Mouse (Mus musculus): ENCODE data around the gene Habp4. TPM values are rescaled to one million over a fixed set of nuclear protein-coding genes. Genes with fewer than 3 reads are reported as not detected.
A peak's percentile ranks its signal among the peaks of the same experiment; 100 is the strongest.

Gene Habp4
- polyA plus RNA-seq, 1 experiment from 2014 or later = 20.6 TPM

DNA sequence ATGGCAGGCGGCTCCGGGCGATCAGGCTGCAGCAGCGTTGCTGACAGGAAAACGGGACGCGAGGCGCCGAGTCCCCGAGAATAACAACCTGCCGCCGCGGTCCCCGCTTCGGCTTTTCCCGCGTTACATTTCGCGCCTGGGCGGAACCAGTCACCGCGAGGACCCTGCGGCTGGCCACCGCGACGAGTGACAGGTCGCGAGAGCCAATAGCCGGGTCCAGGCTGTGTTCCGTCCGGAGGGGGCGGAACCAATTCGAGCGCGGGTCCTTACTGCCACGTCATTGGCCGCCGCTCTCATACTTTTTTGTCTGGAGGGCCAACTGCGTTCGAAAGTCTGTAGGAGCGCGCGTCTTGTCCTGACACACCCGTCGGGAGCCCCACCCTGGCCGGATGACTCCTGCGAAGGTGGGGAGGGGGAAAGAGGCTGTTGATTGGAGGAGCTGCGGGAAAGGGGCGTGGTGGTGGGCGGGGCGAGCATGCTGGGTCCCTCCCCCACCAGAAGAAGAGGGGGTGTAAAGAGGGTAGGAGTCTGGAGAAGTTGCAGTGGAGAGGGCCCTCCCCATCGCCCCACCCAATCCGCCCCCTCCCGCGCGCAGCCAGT is 8.4 kb upstream of the Habp4 start, which contains the start of gene Zfp367:
Gene Zfp367, minus strand, starts transcription at position 120 of the 600 bp plus-strand sequence.
- under 1% methylated on average over 52 of the region's 56 CpGs for WGBS
- H3K4me1 ChIP-seq = peaks cover 25% of the 10 kb centered on the region
- peak; percentile 97 for ATAC-seq (ENCODE audit: low FRiP score)
- peak within 1 kb of the TSS; percentile 89 for H3K4me2 ChIP-seq
- no peaks in the 10 kb centered on the region for H3K9me3 ChIP-seq
- peak within 1 kb of the TSS; percentile 95 for H3K4me3 ChIP-seq (replicated peaks)
- no peaks in the 10 kb centered on the region for H3K36me3 ChIP-seq (replicated peaks)
- peak within 1 kb of the TSS; percentile 94 for H3K27ac ChIP-seq
- peak within 1 kb of the TSS; percentile 86 for H3K9ac ChIP-seq
- H3K27me3 ChIP-seq = no peaks in the 10 kb centered on the region

DNA sequence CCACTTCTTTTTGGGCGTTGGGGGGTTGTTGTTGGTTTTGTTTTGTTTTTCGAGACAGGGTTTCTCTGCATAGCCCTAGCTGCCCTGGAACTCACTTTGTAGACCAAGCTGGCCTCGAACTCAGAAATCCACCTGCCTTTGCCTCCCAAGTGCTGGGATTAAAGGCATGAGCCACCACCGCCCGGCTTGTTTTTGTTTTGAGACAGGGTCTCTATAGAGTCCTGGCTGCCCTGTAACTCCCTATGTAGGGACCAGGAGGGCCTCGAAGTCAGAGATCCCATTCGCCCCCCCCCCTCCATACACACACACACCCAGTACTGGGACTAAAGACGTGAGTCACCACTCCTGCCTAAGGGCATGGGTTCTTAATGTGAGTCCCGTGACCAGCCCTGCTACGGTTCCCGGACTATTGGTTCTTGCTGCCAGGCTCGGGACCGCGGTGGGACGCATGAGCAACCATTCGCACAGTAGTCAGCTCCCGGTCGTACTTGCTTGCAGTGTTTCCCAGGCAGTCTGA is 7.8 kb upstream of the Habp4 start:
- H3K4me3 ChIP-seq (replicated peaks) = peak overlapping the region; percentile 95
- 0 out of 2 replicates have a peak overlapping the region, but pooled peaks have one; percentile 3 for H3K27ac ChIP-seq
- H3K9ac ChIP-seq = peak overlapping the region; percentile 36
- no peaks in the 10 kb centered on the region for H3K9me3 ChIP-seq
- no peaks in the 10 kb centered on the region for H3K27me3 ChIP-seq
- no peaks in the 10 kb centered on the region for H3K36me3 ChIP-seq (replicated peaks)
- WGBS = 1% methylated on average over 18 of the region's 18 CpGs
- peak overlapping the region; percentile 89 for H3K4me2 ChIP-seq
- ATAC-seq (ENCODE audit: low FRiP score) = peak; percentile 32
- H3K4me1 ChIP-seq = peaks cover 23% of the 10 kb centered on the region

DNA sequence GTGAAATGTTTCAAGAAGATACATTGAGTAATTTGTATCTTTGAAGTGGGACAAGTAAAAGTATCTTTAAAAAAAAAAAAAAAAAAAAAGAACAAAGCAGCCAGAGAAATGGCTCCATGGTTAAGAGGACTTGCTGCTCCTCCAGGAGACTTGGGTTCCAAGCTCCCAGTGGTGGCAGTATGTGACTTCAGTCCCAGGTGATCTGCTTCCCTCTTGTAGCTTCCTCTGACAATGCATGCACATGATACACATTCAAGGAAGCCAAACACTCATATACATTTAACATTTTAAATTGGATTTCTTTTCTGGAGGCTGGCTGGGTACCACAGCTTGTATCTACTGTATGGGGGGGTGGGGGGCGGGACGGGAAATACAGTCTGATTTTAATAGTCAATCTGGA is 7.0 kb upstream of the Habp4 start:
- Histone ChIP-seq H3K27me3 (no peaks in the 10 kb centered on the region), H3K36me3 (replicated peaks) (no peaks in the 10 kb centered on the region), H3K4me3 (replicated peaks) (no peak overlapping the region), H3K4me2 (no peak overlapping the region), H3K4me1 (peaks cover 22% of the 10 kb centered on the region), H3K27ac (no peak overlapping the region), H3K9ac (no peak overlapping the region), H3K9me3 (no peaks in the 10 kb centered on the region)
- 59% methylated on average over 2 of the region's 2 CpGs for WGBS
- ATAC-seq (ENCODE audit: low FRiP score) = no peak

DNA sequence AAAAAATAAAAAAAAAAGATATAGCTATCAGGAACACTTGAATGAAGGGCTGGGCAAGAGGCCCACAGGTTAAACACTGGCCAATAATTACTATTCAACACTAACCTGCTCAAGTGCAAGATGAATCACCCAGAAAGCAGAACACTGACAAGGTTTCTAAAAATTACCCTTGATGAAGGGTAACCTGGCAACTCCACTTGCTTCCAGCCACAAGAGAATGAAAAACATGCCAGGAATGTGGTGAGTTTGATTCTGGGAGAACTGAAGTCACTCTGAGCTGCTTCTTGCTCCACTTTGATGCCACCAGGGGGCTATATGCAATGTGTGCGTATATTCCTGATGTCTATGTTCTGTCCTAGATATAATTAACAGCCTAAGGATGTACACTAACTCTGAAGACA is 6.5 kb upstream of the Habp4 start:
- WGBS = 10% methylated on average over 1 of the region's 1 CpGs

DNA sequence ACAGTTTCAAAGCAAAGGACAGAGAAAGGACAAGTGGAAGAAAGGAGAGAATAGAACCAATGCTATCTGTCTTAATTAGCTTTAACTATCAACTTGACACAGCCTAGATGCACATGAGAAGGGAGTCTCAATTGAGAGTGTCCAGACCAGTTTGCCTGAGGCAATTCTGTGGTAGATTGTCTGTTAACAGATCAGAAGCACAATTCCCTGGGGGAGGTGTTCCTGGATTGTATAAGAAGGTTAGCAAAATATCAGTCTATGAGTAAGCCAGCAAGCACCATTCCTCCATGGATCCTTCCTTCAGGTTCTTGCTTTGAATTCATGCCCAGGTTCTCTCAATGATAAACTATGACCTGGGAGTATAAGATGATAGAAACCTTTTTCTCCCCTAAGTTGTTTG is 4.7 kb upstream of the Habp4 start:
- ATAC-seq (ENCODE audit: low FRiP score) = no peak
- H3K4me2 ChIP-seq = no peak overlapping the region
- no peak overlapping the region for H3K4me3 ChIP-seq (replicated peaks)
- H3K4me1 ChIP-seq = peaks cover 4% of the 10 kb centered on the region; the same call in 1 of the 2 replicates
- no peaks in the 10 kb centered on the region for H3K36me3 ChIP-seq (replicated peaks)
- peaks cover 6% of the 10 kb centered on the region; the same call in 1 of the 2 replicates for H3K27me3 ChIP-seq
- H3K27ac ChIP-seq = no peak overlapping the region
- H3K9ac ChIP-seq = no peak overlapping the region
- no peaks in the 10 kb centered on the region for H3K9me3 ChIP-seq

More for the DNA sequence above, 6.5 kb upstream of the Habp4 start:
- peaks cover 2% of the 10 kb centered on the region; the same call in 1 of the 2 replicates for H3K27me3 ChIP-seq
- H3K4me3 ChIP-seq (replicated peaks) = no peak overlapping the region
- H3K4me2 ChIP-seq = no peak overlapping the region
- no peak overlapping the region for H3K27ac ChIP-seq
- peaks cover 17% of the 10 kb centered on the region for H3K4me1 ChIP-seq
- H3K9me3 ChIP-seq = no peaks in the 10 kb centered on the region
- ATAC-seq (ENCODE audit: low FRiP score) = no peak
- no peak overlapping the region for H3K9ac ChIP-seq
- H3K36me3 ChIP-seq (replicated peaks) = no peaks in the 10 kb centered on the region

DNA sequence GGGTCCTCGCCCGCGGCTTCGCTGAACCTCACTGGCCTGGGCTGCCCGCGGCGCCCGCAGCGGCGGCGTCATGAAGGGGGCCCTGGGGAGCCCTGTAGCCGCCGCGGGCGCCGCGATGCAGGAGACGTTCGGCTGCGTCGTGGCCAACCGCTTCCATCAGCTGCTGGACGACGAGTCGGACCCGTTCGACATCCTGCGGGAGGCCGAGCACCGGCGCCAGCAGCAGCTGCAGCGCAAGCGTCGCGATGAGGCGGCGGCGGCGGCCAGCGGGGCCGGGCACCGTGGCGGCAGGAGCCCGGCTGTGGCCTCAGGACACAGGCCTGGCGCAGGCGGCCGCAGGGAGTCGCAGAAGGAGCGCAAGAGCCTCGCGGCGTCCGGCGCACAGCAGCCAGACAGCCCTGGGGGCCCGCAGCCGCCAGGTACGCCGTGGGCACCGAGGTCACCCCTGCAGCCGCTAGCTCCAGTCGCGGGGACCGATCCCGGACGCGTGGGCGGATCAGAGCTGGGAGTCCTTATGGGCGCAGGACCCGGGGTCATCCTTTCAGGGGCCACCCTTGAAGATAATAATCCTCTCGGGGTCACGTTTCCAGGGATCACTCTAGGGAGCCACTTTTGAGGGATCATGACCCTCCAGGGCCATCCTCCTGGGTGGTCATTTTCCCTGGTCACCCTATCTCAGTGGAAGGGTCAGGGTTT is 440 bp downstream of the Habp4 start:
- H3K27ac ChIP-seq = peak overlapping the region; percentile 78
- no peaks in the 10 kb centered on the region for H3K36me3 ChIP-seq (replicated peaks)
- no peaks in the 10 kb centered on the region; the same call in 1 of the 2 replicates for H3K9me3 ChIP-seq
- 0% methylated on average over 69 of the region's 71 CpGs for WGBS
- peak; percentile 80 for ATAC-seq (ENCODE audit: low FRiP score)
- peak overlapping the region; percentile 85 for H3K9ac ChIP-seq
- peak overlapping the region; percentile 79 for H3K4me3 ChIP-seq (replicated peaks)
- peaks cover 15% of the 10 kb centered on the region for H3K4me1 ChIP-seq
- peaks cover 16% of the 10 kb centered on the region; the same call in 1 of the 2 replicates for H3K27me3 ChIP-seq
- peak overlapping the region; percentile 98 for H3K4me2 ChIP-seq

DNA sequence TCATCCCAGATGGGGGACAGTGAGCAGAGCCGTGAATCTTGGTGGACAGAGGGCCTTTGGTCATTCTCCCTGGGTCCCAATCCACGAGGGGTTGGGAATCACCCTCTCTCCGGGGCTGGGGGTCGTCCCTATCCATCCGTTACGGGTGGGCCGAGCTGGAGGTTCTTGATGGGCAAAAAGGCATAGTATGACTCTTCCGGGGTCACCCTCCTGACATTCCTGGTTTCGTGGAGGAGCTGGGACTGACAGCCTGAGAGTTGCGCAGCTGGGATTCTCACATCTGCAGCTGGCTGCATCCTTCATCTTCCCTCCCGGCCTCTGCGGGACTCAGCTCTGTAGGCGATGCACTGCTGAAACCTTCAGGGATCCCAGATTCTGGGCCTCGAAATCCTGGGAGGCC is 1.0 kb downstream of the Habp4 start:
- H3K9ac ChIP-seq = peak overlapping the region; percentile 85
- H3K4me2 ChIP-seq = peak overlapping the region; percentile 98
- WGBS = under 1% methylated on average over 14 of the region's 14 CpGs
- no peak for ATAC-seq (ENCODE audit: low FRiP score)
- H3K27me3 ChIP-seq = peaks cover 16% of the 10 kb centered on the region; the same call in 1 of the 2 replicates
- H3K4me3 ChIP-seq (replicated peaks) = peak overlapping the region; percentile 79
- peaks cover 15% of the 10 kb centered on the region for H3K4me1 ChIP-seq
- 0 out of 2 replicates have a peak, but pooled peaks cover 3% of the 10 kb centered on the region for H3K36me3 ChIP-seq (replicated peaks)
- H3K9me3 ChIP-seq = peaks cover 4% of the 10 kb centered on the region; the same call in 1 of the 2 replicates
- no peak overlapping the region for H3K27ac ChIP-seq

DNA sequence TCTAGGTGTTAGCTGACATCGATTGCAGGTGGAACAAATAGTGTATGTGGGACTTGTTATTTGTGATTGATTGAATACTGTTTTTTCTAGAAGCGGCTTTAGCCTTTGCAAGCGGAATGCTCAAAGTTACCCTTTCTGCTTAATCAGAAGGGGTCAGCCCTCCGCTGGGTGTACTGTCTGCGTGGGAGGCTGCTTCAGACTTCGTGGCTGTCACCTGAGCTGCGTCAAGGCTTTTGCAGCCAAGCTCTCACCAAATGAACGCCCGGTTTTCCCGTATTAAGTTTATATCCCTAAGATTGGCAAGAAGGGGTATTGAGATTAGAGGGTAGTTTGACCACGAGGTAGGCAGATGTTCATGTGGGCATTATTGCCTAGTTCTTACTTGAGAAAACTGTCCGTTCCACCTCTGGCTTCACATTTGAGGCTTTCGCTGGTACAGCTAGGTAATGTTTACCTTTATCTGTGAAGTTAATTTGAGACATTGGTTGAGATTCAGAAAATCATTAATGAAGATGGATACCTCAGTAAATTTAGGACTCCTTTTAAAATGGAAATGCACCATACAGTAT is 1.6 kb downstream of the Habp4 start:
- Histone ChIP-seq H3K36me3 (replicated peaks) (0 out of 2 replicates have a peak, but pooled peaks cover 3% of the 10 kb centered on the region), H3K9ac (peak overlapping the region; percentile 85), H3K27ac (no peak overlapping the region), H3K4me3 (replicated peaks) (peak overlapping the region; percentile 79), H3K4me2 (peak overlapping the region; percentile 98), H3K9me3 (peaks cover 7% of the 10 kb centered on the region), H3K4me1 (peaks cover 15% of the 10 kb centered on the region), H3K27me3 (peaks cover 16% of the 10 kb centered on the region; the same call in 1 of the 2 replicates)
- WGBS = 25% methylated on average over 13 of the region's 13 CpGs
- ATAC-seq (ENCODE audit: low FRiP score) = no peak

DNA sequence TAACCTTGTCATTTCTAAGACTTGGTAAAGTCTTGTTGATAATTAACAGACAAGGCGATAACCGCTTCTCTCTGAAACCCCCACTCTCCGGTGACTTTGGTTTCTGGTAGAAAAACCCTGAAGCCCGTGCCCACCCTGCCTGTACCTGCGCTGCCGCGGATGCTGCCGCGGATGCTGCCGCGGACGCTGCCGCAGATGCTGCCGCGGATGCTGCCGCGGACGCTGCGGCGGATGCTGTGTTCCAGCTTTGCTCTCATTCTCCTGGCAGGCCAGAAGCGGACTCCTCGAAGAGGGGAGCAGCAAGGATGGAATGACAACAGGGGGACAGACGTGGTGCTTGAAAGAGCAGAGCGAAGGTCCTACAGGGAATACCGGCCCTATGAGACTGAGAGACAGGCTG is 8.1 kb downstream of the Habp4 start:
- H3K36me3 ChIP-seq (replicated peaks) = peaks cover 43% of the 10 kb centered on the region
- ATAC-seq (ENCODE audit: low FRiP score) = no peak
- H3K4me1 ChIP-seq = no peaks in the 10 kb centered on the region
- no peak overlapping the region for H3K4me2 ChIP-seq
- peaks cover 48% of the 10 kb centered on the region for H3K9me3 ChIP-seq
- no peak overlapping the region for H3K27ac ChIP-seq
- H3K4me3 ChIP-seq (replicated peaks) = no peak overlapping the region
- no peaks in the 10 kb centered on the region for H3K27me3 ChIP-seq
- no peak overlapping the region for H3K9ac ChIP-seq
- 98% methylated on average over 25 of the region's 25 CpGs for WGBS

DNA sequence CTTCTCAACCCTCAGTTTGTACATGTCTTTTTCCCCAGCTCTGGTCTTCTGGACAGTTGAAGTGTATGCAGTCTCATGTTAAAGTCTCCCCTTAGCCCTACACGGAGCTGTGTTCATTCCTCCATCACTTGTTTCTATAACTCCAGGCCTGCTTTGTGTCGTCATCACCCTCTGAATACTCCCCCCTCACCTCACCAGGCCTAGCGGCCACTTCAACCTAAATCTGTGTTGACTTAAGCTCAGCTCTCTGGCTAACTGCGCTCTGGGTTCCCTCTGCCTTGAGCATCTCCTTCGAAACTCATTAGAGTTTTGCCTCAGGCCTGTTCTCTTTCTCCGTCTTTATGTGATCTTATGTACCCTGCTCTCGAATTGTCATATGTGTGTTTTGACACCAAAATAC is 16.4 kb downstream of the Habp4 start:
- no peak overlapping the region for H3K4me2 ChIP-seq
- H3K4me3 ChIP-seq (replicated peaks) = no peak overlapping the region
- H3K9ac ChIP-seq = no peak overlapping the region
- H3K27me3 ChIP-seq = no peaks in the 10 kb centered on the region
- ATAC-seq (ENCODE audit: low FRiP score) = no peak
- peaks cover 10% of the 10 kb centered on the region for H3K4me1 ChIP-seq
- H3K36me3 ChIP-seq (replicated peaks) = peaks cover 6% of the 10 kb centered on the region
- no peak overlapping the region for H3K27ac ChIP-seq
- no peaks in the 10 kb centered on the region for H3K9me3 ChIP-seq
- 80% methylated on average over 7 of the region's 7 CpGs for WGBS

DNA sequence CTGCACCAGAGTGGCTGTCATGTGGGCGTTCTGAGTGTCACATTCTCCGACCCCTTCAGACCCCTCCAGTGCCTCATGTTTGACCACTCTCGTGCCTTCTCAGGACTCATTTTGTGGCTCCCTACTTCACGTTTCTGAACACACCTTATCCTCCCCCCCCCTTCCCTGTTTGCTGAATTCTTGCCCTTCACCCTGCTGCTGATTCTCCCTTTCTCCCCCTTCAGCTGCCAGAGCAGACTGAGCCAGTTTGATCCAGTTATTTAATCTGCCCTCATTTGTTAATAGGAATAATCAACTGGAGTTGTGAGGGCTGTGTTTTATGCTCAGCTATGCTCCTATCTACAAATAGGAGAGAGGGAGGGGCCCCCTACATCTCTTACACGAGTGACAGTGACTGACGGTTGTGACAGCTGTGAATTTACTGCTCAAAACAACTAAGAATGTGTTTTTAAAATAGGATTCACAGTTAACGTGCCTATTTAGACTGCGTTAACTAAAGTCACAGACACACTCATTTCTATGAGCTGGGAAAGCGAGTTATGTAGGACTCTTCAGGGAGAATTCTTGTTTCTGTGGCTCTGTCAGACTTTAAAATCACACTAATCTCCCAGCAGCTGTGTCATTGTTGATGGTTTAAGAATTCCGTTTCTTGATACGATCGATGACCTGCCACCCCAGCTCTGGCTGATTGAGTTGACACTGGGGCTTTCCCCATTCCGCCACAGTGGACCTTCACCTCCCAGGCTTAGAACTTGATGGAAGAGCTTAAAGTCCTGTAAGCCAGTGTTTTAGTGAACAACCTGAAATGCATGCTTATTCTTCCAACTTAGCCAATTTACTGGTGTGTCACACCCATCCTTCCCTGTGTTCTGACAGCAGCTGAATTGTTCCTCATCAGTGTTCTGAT is 17.4 kb downstream of the Habp4 start:
- no peak overlapping the region for H3K9ac ChIP-seq
- ATAC-seq (ENCODE audit: low FRiP score) = no peak
- no peak overlapping the region for H3K4me3 ChIP-seq (replicated peaks)
- WGBS = 59% methylated on average over 13 of the region's 13 CpGs
- no peak overlapping the region for H3K4me2 ChIP-seq
- H3K27ac ChIP-seq = no peak overlapping the region
- H3K36me3 ChIP-seq (replicated peaks) = peaks cover 3% of the 10 kb centered on the region; the same call in 1 of the 2 replicates
- H3K9me3 ChIP-seq = no peaks in the 10 kb centered on the region
- H3K27me3 ChIP-seq = no peaks in the 10 kb centered on the region
- H3K4me1 ChIP-seq = peaks cover 10% of the 10 kb centered on the region

Data from forebrain, embryonic 12.5 days (tissue).